13 mouse cellular contexts compared by ENCODE assay signal in the genomic region with DNA sequence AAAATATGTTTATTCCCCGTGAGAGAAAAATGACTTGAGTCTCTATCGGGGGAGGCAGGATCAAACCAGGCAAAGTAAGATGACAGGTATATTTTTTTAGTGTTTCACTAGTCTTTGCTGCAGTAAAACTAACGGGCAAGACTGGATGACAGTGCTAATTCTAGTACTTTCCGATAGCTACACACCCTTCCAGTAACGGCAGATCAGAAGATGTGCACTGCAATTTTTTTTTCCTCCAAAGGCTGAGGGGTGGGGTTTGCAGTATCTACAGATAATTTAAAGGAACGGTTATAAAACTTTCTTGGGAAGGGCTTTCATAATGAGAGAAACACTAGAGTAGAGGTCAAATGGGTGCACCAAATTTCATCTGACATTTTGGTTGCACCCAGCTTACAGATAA. TPM values are rescaled to one million over a fixed set of nuclear protein-coding genes. Genes with fewer than 3 reads are reported as not detected.
A peak's percentile ranks its signal among the peaks of the same experiment; 100 is the strongest.
DNase-seq lines count a peak whose midpoint lies in the region; ATAC-seq and TF ChIP-seq lines count a peak whose summit lies in the region.
"Had no signal": no experiment of that assay in that cellular context is flagged by ENCODE, and none has a peak within 500 bp of the region (broad histone marks: within the 10 kb centered on the region; RNA-seq: fewer than 3 reads in every experiment).

No protein-coding gene starts in this region.

- no peak for TF ChIP-seq CTCF in MEL (IDR thresholded peaks at IDR 0.05 in 2 of 3, conservative IDR thresholded peaks at IDR 0.05 in 1 of 3; ENCODE audit: control insufficient read depth in 1 of 3, insufficient read depth in 1 of 3, low read depth in 2 of 3, low read length in 3 of 3, poor library complexity in 1 of 3, severe bottlenecking in 1 of 3)

- no peaks in the 10 kb centered on the region for H3K9me3 ChIP-seq in MEL (replicated peaks; ENCODE audit: insufficient read depth, low read length)
- no peaks in the 10 kb centered on the region for H3K9me3 ChIP-seq in forebrain, embryonic 13.5 days (replicated peaks)
- H3K9me3 ChIP-seq in midbrain, embryonic 11.5 days (ENCODE audit: control insufficient read depth, low read length) = no peaks in the 10 kb centered on the region
- H3K9me3 ChIP-seq: heart, embryonic 10.5 days had no signal

- H3K4me3 ChIP-seq in MEL (ENCODE audit: control insufficient read depth in 1 of 2, insufficient read depth in 1 of 2, low read depth in 2 of 2, low read length in 2 of 2) = no peak overlapping the region
- H3K4me3 ChIP-seq in forebrain, embryonic 13.5 days = peak overlapping the region; percentile 28
- peak overlapping the region; percentile 21; the same call in 1 of the 2 replicates for H3K4me3 ChIP-seq in midbrain, embryonic 11.5 days (ENCODE audit: low read depth, low read length)
- H3K4me3 ChIP-seq: heart, embryonic 10.5 days had no signal

- no peak overlapping the region for H3K9ac ChIP-seq in MEL (ENCODE audit: control insufficient read depth, low read depth, low read length, poor library complexity, severe bottlenecking)
- no peak overlapping the region for H3K9ac ChIP-seq in forebrain, embryonic 13.5 days
- peak overlapping the region; percentile 36; the same call in 1 of the 2 replicates for H3K9ac ChIP-seq in midbrain, embryonic 11.5 days (ENCODE audit: low read length)

- TF ChIP-seq EP300 in MEL (IDR thresholded peaks at IDR 0.05; ENCODE audit: low read depth in 1 of 2, low read length in 2 of 2) = no peak

- DNase-seq in frontal cortex, postnatal 10 days (ENCODE audit: low spot score in 2 of 2) = no peak
- DNase-seq in MEL (ENCODE audit: low read depth, low spot score) = peak; percentile 4
- no peak for DNase-seq in midbrain, embryonic 11.5 days (ENCODE audit: low spot score, missing footprints)
- DNase-seq in B cell, adult 2 months = no peak
- no peak for DNase-seq in gastrocnemius, postnatal 10 days
- DNase-seq: kidney, postnatal 14 days; lung, postnatal 10 days had no signal

- H3K27ac ChIP-seq in MEL (ENCODE audit: control insufficient read depth, low read depth, low read length) = no peak overlapping the region
- no peak overlapping the region; the same call in 1 of the 2 replicates for H3K27ac ChIP-seq in forebrain, embryonic 13.5 days
- peak overlapping the region; percentile 76 for H3K27ac ChIP-seq in midbrain, embryonic 11.5 days (ENCODE audit: low read depth, low read length)
- H3K27ac ChIP-seq: heart, embryonic 10.5 days had no signal

- no peaks in the 10 kb centered on the region for H3K4me1 ChIP-seq in MEL (ENCODE audit: control insufficient read depth in 1 of 2, insufficient read depth in 2 of 2, low read length in 2 of 2)
- peaks cover 15% of the 10 kb centered on the region for H3K4me1 ChIP-seq in forebrain, embryonic 13.5 days
- peaks cover 12% of the 10 kb centered on the region; the same call in 1 of the 2 replicates for H3K4me1 ChIP-seq in midbrain, embryonic 11.5 days (ENCODE audit: control insufficient read depth, insufficient read depth, low read length)
- H3K4me1 ChIP-seq: heart, embryonic 10.5 days had no signal

- no peak for TF ChIP-seq RAD21 in MEL (IDR thresholded peaks at IDR 0.05; ENCODE audit: low read depth, low read length)

- H3K4me2 ChIP-seq in forebrain, embryonic 13.5 days = peak overlapping the region; percentile 52
- H3K4me2 ChIP-seq in midbrain, embryonic 11.5 days = peak overlapping the region; percentile 42

- TF ChIP-seq POLR2A in MEL (IDR thresholded peaks at IDR 0.05; ENCODE audit: control insufficient read depth in 1 of 2, insufficient read depth in 1 of 2, low read depth in 1 of 2, low read length in 2 of 2, poor library complexity in 1 of 2) = no peak

- ATAC-seq in frontal cortex, adult (ENCODE audit: low TSS enrichment) = peak; percentile 51
- ATAC-seq in forebrain, embryonic 13.5 days = peak; percentile 11; the same call in 1 of the 2 replicates
- peak; percentile 25; the same call in 1 of the 2 replicates for ATAC-seq in midbrain, embryonic 11.5 days (ENCODE audit: low FRiP score)
- ATAC-seq in activated CD4-positive, CD25-positive, alpha-beta regulatory T cell, adult 4 months = no peak

- 29% methylated on average over 6 of the region's 6 CpGs for WGBS in forebrain, embryonic 13.5 days
- 42% methylated on average over 6 of the region's 6 CpGs for WGBS in midbrain, embryonic 11.5 days

- H3K27me3 ChIP-seq in MEL (ENCODE audit: control insufficient read depth in 1 of 2, insufficient read depth in 2 of 2, low read length in 2 of 2) = no peaks in the 10 kb centered on the region
- no peaks in the 10 kb centered on the region for H3K27me3 ChIP-seq in forebrain, embryonic 13.5 days
- H3K27me3 ChIP-seq in midbrain, embryonic 11.5 days (ENCODE audit: control insufficient read depth, insufficient read depth, low read length) = no peaks in the 10 kb centered on the region

- no peaks in the 10 kb centered on the region for H3K79me2 ChIP-seq in MEL (ENCODE audit: control insufficient read depth, insufficient read depth, low read length, poor library complexity)

- H3K36me3 ChIP-seq in MEL (ENCODE audit: control insufficient read depth in 1 of 2, insufficient read depth in 2 of 2, low read length in 2 of 2) = no peaks in the 10 kb centered on the region
- no peaks in the 10 kb centered on the region for H3K36me3 ChIP-seq in forebrain, embryonic 13.5 days (ENCODE audit: poor library complexity, severe bottlenecking)
- H3K36me3 ChIP-seq in midbrain, embryonic 11.5 days (ENCODE audit: control insufficient read depth, insufficient read depth, low read length) = no peaks in the 10 kb centered on the region
- H3K36me3 ChIP-seq: heart, embryonic 10.5 days had no signal

TF ChIP-seq in MEL, 35 proteins besides CTCF, POLR2A, EP300 and RAD21:
- TF ChIP-seq TBP (IDR thresholded peaks at IDR 0.05; ENCODE audit: low read depth, low read length) (no peak), ZNF384 (IDR thresholded peaks at IDR 0.05; ENCODE audit: low read depth, low read length) (0 out of 2 replicates have a peak, but pooled peaks have one; percentile 17), MAZ (IDR thresholded peaks at IDR 0.05; ENCODE audit: low read depth, low read length) (no peak)

RNA-seq across cellular contexts. Expression of a gene that starts 0.9 kb away (rescaled TPM):
- not detected in 2 replicates for total RNA-seq in MEL (2012; rRNA removed)
- polyA plus RNA-seq in MEL (2012; ENCODE audit: insufficient read depth in 1 of 2, insufficient read length in 2 of 2, low read depth in 1 of 2, low replicate concordance in 2 of 2, missing spikeins in 1 of 2) = not detected
- 2.4 and 2.6 TPM in 2 replicates for polyA plus RNA-seq in forebrain, embryonic 13.5 days (2015; fragmentation: Nextera tagmentation; extraction: Ambion mirVana)
- polyA plus RNA-seq in midbrain, embryonic 11.5 days (2014; fragmentation: Nextera tagmentation; extraction: Ambion mirVana) = 2.5 and 2.7 TPM in 2 replicates
- not detected for polyA plus RNA-seq in activated CD4-positive, CD25-positive, alpha-beta regulatory T cell, adult 4 months (2017; shearing (Covaris generic))
- total RNA-seq in gastrocnemius, postnatal 10 days (2021) = under 1 TPM; 0.18 to 0.21 TPM
- polyA plus RNA-seq: C2C12; limb, embryonic 11.5 days had no signal

Comparison
In these comparisons a context has a peak if more than half of its experiments do, and no peak if none do; other contexts are left out.
1. H3K4me3 ChIP-seq: peak in forebrain, embryonic 13.5 days (single experiment) and midbrain, embryonic 11.5 days (single experiment); none in MEL (0 of 2).